Mouse (Mus musculus) ES-Bruce4 (cell line): Measurements from ENCODE around the gene Fdx1l.

Experiments used
- CTCF ChIP-seq: IDR thresholded peaks from one replicate; pipeline ENCODE4 v1.8.1; 2011; ENCODE audit warnings: low read depth, low read length
- EP300 ChIP-seq: IDR thresholded peaks from 2 replicates; pipeline ENCODE4 v1.6.1; 2011; ENCODE audit warnings: low read depth, low read length; ENCODE audit not compliant: insufficient read depth

DNA sequence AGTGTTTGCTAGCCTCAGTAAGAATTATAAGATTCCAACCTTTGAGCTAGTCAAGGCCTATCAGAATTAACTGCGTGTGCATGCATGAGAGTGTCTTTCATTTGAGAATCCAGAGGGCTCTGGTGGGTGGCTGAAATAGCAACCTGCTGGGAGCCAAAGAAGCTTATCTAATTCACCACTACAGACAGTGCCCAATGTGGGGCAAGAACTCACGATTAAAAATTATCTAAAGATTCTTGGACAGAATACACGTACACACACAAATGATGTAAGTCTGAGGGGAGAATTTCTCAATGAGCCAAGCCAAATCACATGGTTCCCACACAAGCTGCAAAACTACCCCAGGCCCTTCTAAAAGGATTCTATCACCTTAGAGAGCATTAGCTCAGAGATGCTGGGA, 9.9 kb upstream of the Fdx1l start:
- TF ChIP-seq EP300 (no peak), CTCF (no peak)
